Mouse (Mus musculus): ENCODE measurements around the gene Nhlrc4.
A peak's percentile ranks its signal among the peaks of the same experiment; 100 is the strongest.

The Nhlrc4 gene

GRCm38 (mm10) chr17:25944366-25945163 lies at the start of gene Nhlrc4, which contains the start of gene Pigq:
TSS of gene Nhlrc4 (minus strand) at chr17:25944961.
TSS of gene Pigq (minus strand) at chr17:25944936.
- DNase-seq (ENCODE audit: low read depth, low spot score) = no peak
- no peaks in the 10 kb centered on the region for H3K36me3 ChIP-seq (ENCODE audit: control insufficient read depth, insufficient read depth, low read length, poor library complexity, severe bottlenecking)
- H3K27me3 ChIP-seq (ENCODE audit: control insufficient read depth, insufficient read depth, low read length, poor library complexity, severe bottlenecking) = no peaks in the 10 kb centered on the region

DNA sequence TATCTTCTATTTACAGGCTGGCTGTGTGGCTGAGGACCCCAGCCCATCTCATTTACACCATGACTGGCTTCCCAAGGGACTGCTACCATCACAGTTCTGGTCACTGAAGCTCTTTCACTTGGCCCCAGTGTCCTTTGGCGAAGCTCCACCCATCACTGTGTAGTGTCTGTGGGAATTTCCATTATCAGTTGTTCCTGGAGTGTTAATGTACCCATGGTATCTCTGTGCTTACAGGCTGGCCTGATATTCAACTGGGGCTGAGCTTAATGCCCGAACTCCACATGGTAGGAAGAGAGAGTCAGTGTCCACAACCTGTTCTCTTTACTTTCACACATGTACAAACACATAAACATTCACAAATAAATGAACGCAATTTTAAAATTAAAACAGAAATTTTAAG lies 48.7 kb upstream of the Nhlrc4 start:
- no peak for DNase-seq (ENCODE audit: low read depth, low spot score)
- Histone ChIP-seq H3K27me3 (ENCODE audit: control insufficient read depth, insufficient read depth, low read length, poor library complexity, severe bottlenecking) (no peaks in the 10 kb centered on the region), H3K36me3 (ENCODE audit: control insufficient read depth, insufficient read depth, low read length, poor library complexity, severe bottlenecking) (0 out of 2 replicates have a peak, but pooled peaks cover 2% of the 10 kb centered on the region)

DNA sequence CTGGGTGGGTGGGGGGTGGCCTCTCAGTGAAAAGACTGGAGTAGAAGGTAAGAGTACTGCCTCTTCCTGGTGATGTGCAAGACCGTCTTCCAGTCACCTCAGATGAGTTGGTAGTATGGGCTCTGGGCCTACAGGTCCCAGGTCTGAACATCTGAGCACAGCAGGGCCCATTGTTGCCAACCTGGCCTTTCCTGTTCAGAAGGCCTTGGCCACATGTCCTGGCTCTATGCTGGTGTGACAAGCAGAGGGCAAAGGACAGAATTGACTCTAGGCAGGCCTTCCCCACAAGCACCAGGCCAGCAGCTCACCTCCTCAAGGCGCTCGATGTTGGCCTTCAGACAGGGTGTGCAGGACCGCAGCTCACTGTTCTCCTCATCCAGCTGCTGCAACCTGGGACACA lies 47.5 kb upstream of the Nhlrc4 start:
- Histone ChIP-seq H3K36me3 (ENCODE audit: control insufficient read depth, insufficient read depth, low read length, poor library complexity, severe bottlenecking) (0 out of 2 replicates have a peak, but pooled peaks cover 2% of the 10 kb centered on the region), H3K27me3 (ENCODE audit: control insufficient read depth, insufficient read depth, low read length, poor library complexity, severe bottlenecking) (no peaks in the 10 kb centered on the region)
- DNase-seq (ENCODE audit: low read depth, low spot score) = no peak

- no peak for DNase-seq (ENCODE audit: low read depth, low spot score)
- no peaks in the 10 kb centered on the region for H3K27me3 ChIP-seq (ENCODE audit: control insufficient read depth, insufficient read depth, low read length, poor library complexity, severe bottlenecking)
- H3K36me3 ChIP-seq (ENCODE audit: control insufficient read depth, insufficient read depth, low read length, poor library complexity, severe bottlenecking) = 0 out of 2 replicates have a peak, but pooled peaks cover 2% of the 10 kb centered on the region
Measured at GRCm38 (mm10) chr17:25990331-25990730, 45.6 kb upstream of the Nhlrc4 start.

DNA sequence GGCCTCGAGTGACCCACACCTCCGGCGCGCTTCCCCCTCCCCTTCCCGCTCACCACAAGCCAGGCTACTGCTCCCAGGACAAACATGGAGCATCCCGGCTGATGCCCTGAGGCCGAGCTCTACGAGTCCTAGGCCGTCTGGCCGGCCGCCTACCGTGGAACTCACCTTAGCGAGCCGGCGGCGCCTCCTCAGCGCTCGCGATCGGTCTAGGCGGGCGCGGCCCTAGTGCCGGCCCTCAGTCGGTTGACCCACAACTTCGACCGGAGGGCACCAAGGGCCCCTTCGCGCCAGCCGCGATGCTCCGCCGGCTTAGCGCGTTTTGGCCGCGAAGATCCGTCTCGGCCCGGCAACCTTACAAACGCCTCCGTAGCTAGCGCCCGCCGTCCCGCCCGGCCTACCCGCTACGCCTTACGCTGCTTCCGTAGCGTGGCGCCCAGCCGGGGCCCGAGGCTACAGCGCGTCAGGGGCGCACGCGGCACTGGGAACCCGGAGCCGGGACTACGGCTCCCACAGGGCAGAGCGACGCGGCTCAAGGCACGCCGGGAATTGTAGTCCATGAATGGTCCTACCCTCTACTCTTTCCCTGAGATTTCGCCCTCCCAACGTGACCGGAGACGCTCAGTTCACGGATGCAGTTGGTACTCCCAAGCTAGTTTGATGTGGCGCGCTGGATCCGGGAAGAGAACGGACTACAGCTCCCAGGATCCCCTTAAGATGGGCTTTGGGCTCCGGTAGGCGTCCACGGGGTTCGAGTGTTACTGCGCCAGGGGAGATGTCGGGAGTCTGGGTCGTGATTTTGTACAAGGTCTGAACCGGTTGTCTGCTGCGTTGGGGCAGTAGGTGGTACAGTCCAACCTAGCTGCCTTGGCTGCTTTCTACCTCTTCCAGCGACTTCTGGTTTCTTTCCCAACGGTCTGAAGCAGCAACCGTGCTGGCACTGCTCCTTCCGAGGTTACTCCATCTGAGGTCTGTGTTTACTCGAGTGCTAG lies 40.8 kb upstream of the Nhlrc4 start, which contains the start of gene Capn15:
Capn15 (minus strand) TSS at position 491 of the 989 bp plus-strand sequence.
- peak; percentile 92 for DNase-seq (ENCODE audit: low read depth, low spot score)
- no peaks in the 10 kb centered on the region for H3K36me3 ChIP-seq (ENCODE audit: control insufficient read depth, insufficient read depth, low read length, poor library complexity, severe bottlenecking)
- H3K27me3 ChIP-seq (ENCODE audit: control insufficient read depth, insufficient read depth, low read length, poor library complexity, severe bottlenecking) = no peaks in the 10 kb centered on the region

- DNase-seq (ENCODE audit: low read depth, low spot score) = peak; percentile 29
Measured at GRCm38 (mm10) chr17:25984556-25985305, 40.0 kb upstream of the Nhlrc4 start.

GRCm38 (mm10) chr17:25984066-25984465 lies 39.3 kb upstream of the Nhlrc4 start:
- DNase-seq (ENCODE audit: low read depth, low spot score) = no peak
- Histone ChIP-seq H3K27me3 (ENCODE audit: control insufficient read depth, insufficient read depth, low read length, poor library complexity, severe bottlenecking) (no peaks in the 10 kb centered on the region), H3K36me3 (ENCODE audit: control insufficient read depth, insufficient read depth, low read length, poor library complexity, severe bottlenecking) (no peaks in the 10 kb centered on the region)

More at GRCm38 (mm10) chr17:25984556-25985305, 40.0 kb upstream of the Nhlrc4 start:
- H3K27me3 ChIP-seq (ENCODE audit: control insufficient read depth, insufficient read depth, low read length, poor library complexity, severe bottlenecking) = no peaks in the 10 kb centered on the region
- H3K36me3 ChIP-seq (ENCODE audit: control insufficient read depth, insufficient read depth, low read length, poor library complexity, severe bottlenecking) = no peaks in the 10 kb centered on the region

GRCm38 (mm10) chr17:25982913-25983312 lies 38.2 kb upstream of the Nhlrc4 start:
- Histone ChIP-seq H3K36me3 (ENCODE audit: control insufficient read depth, insufficient read depth, low read length, poor library complexity, severe bottlenecking) (no peaks in the 10 kb centered on the region), H3K27me3 (ENCODE audit: control insufficient read depth, insufficient read depth, low read length, poor library complexity, severe bottlenecking) (no peaks in the 10 kb centered on the region)
- no peak for DNase-seq (ENCODE audit: low read depth, low spot score)

- DNase-seq (ENCODE audit: low read depth, low spot score) = no peak
- no peaks in the 10 kb centered on the region for H3K36me3 ChIP-seq (ENCODE audit: control insufficient read depth, insufficient read depth, low read length, poor library complexity, severe bottlenecking)
- H3K27me3 ChIP-seq (ENCODE audit: control insufficient read depth, insufficient read depth, low read length, poor library complexity, severe bottlenecking) = no peaks in the 10 kb centered on the region
Measured at GRCm38 (mm10) chr17:25980854-25981253, 36.1 kb upstream of the Nhlrc4 start.

DNA sequence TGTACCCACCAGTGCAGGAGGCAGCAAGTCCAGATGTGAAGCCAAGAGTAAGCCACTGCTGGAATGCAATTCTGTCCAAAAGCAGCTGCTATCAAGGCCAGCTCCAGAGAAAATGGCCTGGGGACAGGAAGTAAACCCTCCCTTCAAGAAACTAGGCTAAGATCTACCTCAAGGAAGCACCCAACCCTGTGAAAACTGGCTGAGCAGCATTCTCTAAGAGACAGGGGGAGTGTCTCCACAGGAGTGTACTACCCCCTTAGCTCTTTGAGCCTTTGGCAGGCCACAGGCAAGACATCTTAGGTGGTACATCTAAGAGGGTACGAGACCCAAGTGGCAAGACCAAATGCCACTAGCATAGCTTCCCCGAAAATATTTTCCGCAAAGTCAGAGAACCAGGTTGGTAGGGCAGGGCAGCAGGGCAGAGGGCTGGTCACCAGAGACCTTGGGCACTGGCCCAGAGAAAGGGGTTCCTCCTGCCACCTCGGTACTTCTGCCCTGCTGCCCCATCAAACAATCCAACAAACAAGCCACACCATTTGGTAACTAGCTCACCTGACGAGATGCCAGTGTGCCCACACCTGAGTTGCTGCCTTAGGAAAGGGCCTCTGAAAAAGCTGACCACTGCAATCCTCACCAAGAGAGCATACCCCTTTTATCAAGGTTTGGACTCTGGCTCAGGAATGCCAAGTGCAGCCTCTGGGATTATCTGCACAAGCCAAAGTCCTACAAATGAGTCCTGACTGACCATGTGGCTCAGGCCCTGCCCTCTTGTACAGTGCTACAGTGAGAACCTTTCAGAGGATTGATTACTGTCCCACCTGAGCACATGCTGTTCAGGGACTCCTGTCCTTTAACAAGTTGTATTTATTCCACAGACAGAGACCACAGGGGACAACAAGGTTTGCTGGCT lies 35.3 kb upstream of the Nhlrc4 start:
- Histone ChIP-seq H3K36me3 (ENCODE audit: control insufficient read depth, insufficient read depth, low read length, poor library complexity, severe bottlenecking) (no peaks in the 10 kb centered on the region), H3K27me3 (ENCODE audit: control insufficient read depth, insufficient read depth, low read length, poor library complexity, severe bottlenecking) (no peaks in the 10 kb centered on the region)
- DNase-seq (ENCODE audit: low read depth, low spot score) = no peak

- no peaks in the 10 kb centered on the region for H3K36me3 ChIP-seq (ENCODE audit: control insufficient read depth, insufficient read depth, low read length, poor library complexity, severe bottlenecking)
- DNase-seq (ENCODE audit: low read depth, low spot score) = peak; percentile 54
Measured at GRCm38 (mm10) chr17:25970954-25971707, 26.4 kb upstream of the Nhlrc4 start.

DNA sequence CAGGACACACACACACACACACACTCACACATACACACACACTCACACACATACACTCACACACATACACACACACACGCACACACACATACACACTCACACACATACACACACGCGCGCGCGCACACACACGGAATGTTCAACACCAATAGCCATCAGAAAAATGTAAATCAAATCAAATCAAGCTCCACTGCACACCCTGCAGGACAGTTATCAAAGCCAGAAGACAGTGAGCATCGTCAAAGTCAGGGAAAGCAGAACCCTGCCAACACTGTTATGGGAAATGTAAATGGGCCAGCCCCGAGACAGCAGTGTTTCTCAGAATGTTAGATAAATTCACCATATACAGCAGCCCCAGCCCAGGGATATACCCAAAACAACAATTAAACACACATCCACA lies 25.7 kb upstream of the Nhlrc4 start:
- Histone ChIP-seq H3K27me3 (ENCODE audit: control insufficient read depth, insufficient read depth, low read length, poor library complexity, severe bottlenecking) (no peaks in the 10 kb centered on the region), H3K36me3 (ENCODE audit: control insufficient read depth, insufficient read depth, low read length, poor library complexity, severe bottlenecking) (no peaks in the 10 kb centered on the region)
- peak; percentile 21 for DNase-seq (ENCODE audit: low read depth, low spot score)

More at GRCm38 (mm10) chr17:25970954-25971707, 26.4 kb upstream of the Nhlrc4 start:
- H3K27me3 ChIP-seq (ENCODE audit: control insufficient read depth, insufficient read depth, low read length, poor library complexity, severe bottlenecking) = no peaks in the 10 kb centered on the region

DNA sequence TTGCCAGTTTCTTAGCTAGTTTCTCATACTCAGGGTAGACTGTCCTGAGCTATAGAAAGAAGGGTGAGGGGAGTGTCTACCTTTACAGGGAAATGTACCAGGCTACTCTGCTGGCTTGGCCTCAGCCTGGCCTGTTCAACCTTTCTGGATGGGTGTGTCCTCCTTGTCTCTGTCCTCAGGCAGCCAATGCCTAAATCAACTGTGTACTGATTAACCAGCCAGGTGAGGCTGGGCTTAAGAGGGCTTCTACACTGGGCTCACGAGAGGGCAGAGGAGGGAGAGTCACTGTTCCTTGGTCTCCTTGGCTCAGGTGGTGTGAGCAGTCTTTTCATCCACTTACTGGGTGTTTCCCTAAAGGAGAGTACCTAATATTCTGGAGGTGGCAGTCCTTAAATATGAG lies 23.4 kb upstream of the Nhlrc4 start:
- no peak for DNase-seq (ENCODE audit: low read depth, low spot score)
- Histone ChIP-seq H3K27me3 (ENCODE audit: control insufficient read depth, insufficient read depth, low read length, poor library complexity, severe bottlenecking) (no peaks in the 10 kb centered on the region), H3K36me3 (ENCODE audit: control insufficient read depth, insufficient read depth, low read length, poor library complexity, severe bottlenecking) (no peaks in the 10 kb centered on the region; the same call in 1 of the 2 replicates)
